Mouse (Mus musculus) heart, postnatal 36 days (tissue): ENCODE data around the gene Pacrg. TPM values are rescaled to one million over a fixed set of nuclear protein-coding genes. Genes with fewer than 3 reads are reported as not detected.
A peak's percentile ranks its signal among the peaks of the same experiment; 100 is the strongest.

Experiments
- DNase-seq, 2 experiments: peaks; one replicate each; pipeline ENCODE4 v3.0.0; 2021 to 2022
- intact Hi-C: fragments of 180-260 bp; cut with DNase I; formaldehyde crosslinking; loops from one replicate; pipeline ENCODE4 v1.15.1; 2025
- total RNA-seq, 2 experiments: library from RNA; stranded (reverse); gene quantifications; 2 replicates each; pipeline ENCODE4 v1.2.3; 2021

Pacrg gene
- total RNA-seq, 2 experiments from 2014 or later = 0.87 to 1.6 TPM

GRCm38 (mm10) chr17:10417558-10418253, 422.4 kb downstream of the Pacrg start:
- intact Hi-C loops = no loop called here
- no peak for DNase-seq

GRCm38 (mm10) chr17:10416995-10417394, 423.1 kb downstream of the Pacrg start:
- intact Hi-C loops = no loop called here
- DNase-seq = no peak

GRCm38 (mm10) chr17:10416101-10416500, 424.0 kb downstream of the Pacrg start:
- intact Hi-C loops = no loop called here
- no peak for DNase-seq

- intact Hi-C loops = no loop called here
- DNase-seq = no peak
Observed at GRCm38 (mm10) chr17:10414383-10414782, 425.7 kb downstream of the Pacrg start.

GRCm38 (mm10) chr17:10413870-10414269, 426.2 kb downstream of the Pacrg start:
- no peak for DNase-seq
- intact Hi-C loops = loop anchor here (2.0 kb wide), 1 partner anchor 57 kb away; no protein-coding TSS in a partner anchor

- no peak for DNase-seq
- intact Hi-C loops = no loop called here
Observed at GRCm38 (mm10) chr17:10410597-10411476, 429.3 kb downstream of the Pacrg start.

- intact Hi-C loops = no loop called here
- no peak for DNase-seq
Observed at GRCm38 (mm10) chr17:10408681-10409081, 431.4 kb downstream of the Pacrg start.

GRCm38 (mm10) chr17:10407031-10407722, 432.9 kb downstream of the Pacrg start:
- intact Hi-C loops = no loop called here
- DNase-seq = no peak

- DNase-seq = no peak
- intact Hi-C loops = no loop called here
Observed at GRCm38 (mm10) chr17:10406311-10406710, 433.8 kb downstream of the Pacrg start.

GRCm38 (mm10) chr17:10405906-10406305, 434.2 kb downstream of the Pacrg start:
- intact Hi-C loops = no loop called here
- no peak for DNase-seq

- no peak for DNase-seq
- intact Hi-C loops = no loop called here
Observed at GRCm38 (mm10) chr17:10403186-10403585, 436.9 kb downstream of the Pacrg start.

GRCm38 (mm10) chr17:10402064-10402640, 438.0 kb downstream of the Pacrg start:
- no peak for DNase-seq
- intact Hi-C loops = no loop called here

GRCm38 (mm10) chr17:10401529-10401928, 438.6 kb downstream of the Pacrg start:
- intact Hi-C loops = no loop called here
- DNase-seq = no peak

- no peak for DNase-seq
Observed at GRCm38 (mm10) chr17:10399706-10400105, 440.4 kb downstream of the Pacrg start.

GRCm38 (mm10) chr17:10398871-10399270, 441.2 kb downstream of the Pacrg start:
- intact Hi-C loops = no loop called here
- no peak for DNase-seq

More at GRCm38 (mm10) chr17:10399706-10400105, 440.4 kb downstream of the Pacrg start:
- intact Hi-C loops = no loop called here

GRCm38 (mm10) chr17:10397924-10398627, 442.0 kb downstream of the Pacrg start:
- no peak for DNase-seq
- intact Hi-C loops = no loop called here

GRCm38 (mm10) chr17:10397336-10397735, 442.8 kb downstream of the Pacrg start:
- intact Hi-C loops = no loop called here
- no peak for DNase-seq

- intact Hi-C loops = no loop called here
Observed at GRCm38 (mm10) chr17:10396863-10397262, 443.2 kb downstream of the Pacrg start.

GRCm38 (mm10) chr17:10394855-10395254, 445.3 kb downstream of the Pacrg start:
- peak in 1 of 2 experiments; percentile 32 for DNase-seq
- intact Hi-C loops = no loop called here

More at GRCm38 (mm10) chr17:10396863-10397262, 443.2 kb downstream of the Pacrg start:
- DNase-seq = no peak

- no peak for DNase-seq
- intact Hi-C loops = no loop called here
Observed at GRCm38 (mm10) chr17:10393766-10394165, 446.3 kb downstream of the Pacrg start.
